Mouse (Mus musculus) spleen, postnatal 4 days (tissue): ENCODE measurements at regions not wholly inside any gene's neighbourhood (a gene's known extent, or its start where the extent isn't known, plus 50 kb on each side); places are given as distances from the start of the nearest gene placed in this dataset.

Experiments used
- DNase-seq, 2 experiments: peaks; one replicate each; pipeline ENCODE4 v3.0.0; 2022; ENCODE audit warnings: low spot score in 2 of 2

GRCm38 (mm10) chr3:21381072-21381471 is 695.4 kb upstream of the Tbl1xr1 start:
- DNase-seq = no peak

DNA sequence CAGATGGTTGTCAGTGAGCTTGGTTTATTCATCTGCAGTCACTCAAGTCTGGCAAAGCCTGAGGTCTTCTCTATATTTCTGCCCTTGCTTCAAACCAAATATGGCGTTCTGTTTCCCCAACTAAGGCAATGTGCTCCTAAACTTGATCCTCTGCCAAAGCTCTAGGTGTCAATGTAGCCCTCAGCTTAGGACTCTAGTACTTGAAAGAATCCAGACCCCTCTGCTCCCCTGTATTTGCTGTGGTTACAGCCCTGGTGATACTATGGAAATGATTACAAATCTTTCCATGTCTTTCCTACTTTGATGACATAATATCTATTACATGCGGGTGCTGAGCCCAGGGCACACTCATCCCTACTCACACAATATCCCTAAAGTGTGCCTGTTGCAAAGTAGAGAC is 672.9 kb upstream of the Tbl1xr1 start:
- no peak for DNase-seq

DNA sequence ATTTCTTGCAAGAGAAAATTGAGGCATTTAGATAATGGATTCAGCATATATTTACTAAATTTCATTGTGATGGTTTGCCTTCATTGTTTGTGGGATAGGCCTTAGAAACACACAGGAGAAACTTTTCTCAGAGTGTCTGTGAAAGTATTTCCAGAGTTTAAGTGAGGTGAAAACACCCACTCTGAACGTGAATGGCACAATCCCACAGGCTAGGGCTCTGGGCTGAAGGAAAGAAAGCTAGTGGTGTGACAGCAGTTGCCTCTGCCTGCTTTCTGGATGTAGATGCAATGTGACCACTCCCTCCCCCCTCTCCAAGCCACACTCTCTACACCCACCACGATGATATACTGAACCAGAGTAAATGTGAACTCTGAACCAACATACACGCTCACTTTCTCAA is 672.4 kb upstream of the Tbl1xr1 start:
- DNase-seq = no peak

DNA sequence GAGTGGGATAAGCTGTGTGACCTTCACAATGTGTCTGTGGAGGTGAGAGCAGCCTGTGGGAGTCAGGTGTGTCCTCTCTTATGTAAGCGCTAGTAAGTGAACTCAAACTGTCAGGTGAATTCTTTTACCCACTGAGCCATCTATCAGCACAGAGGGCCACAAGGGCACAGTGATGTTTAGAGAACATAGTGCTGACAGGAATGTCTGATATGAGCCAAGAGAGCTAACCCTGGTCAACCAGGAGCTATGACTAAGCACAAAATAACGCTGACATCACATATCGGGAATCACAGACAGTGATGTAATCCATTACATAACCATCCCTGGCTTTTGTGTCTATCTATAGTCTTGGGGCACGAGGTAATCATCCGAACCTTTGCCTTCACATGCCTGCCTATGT is 669.4 kb upstream of the Tbl1xr1 start:
- no peak for DNase-seq

DNA sequence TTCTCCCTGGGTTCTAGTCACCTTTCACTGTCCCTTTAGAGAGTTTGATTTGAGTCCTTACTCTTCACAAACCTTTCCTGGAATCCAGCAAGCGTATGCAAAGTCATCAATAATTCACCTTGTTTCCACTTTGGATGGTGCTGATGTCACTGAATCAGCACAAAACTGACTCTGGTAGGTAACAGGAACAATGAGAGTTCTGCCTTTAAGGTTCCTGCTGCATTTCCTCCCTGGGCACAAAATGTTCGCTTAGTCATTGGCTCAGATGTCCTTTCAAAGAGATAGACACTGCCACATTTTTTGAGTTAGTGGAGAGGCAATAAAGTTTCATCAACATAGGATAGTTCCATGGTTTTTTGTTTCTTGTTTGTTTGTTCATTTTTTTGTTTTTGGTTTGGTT is 664.4 kb upstream of the Tbl1xr1 start:
- no peak for DNase-seq

DNA sequence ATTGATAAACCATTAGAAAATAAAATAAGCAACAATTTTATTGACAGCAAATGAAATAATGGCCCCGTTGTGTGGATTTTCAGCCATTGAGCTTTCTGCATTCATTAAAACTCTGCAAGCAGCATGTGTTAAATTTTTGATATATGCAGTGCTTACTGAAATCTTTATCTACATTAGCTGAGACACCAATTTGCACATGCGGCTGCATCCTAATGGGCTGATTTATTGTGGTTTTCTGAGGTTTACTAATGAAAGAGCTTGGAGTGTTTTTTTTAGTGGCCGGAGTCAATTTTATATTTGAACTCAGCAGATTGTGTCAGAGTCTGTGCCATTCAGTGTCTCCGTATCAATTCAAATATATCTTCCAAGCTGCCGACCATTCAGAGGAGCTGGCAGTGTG is 653.3 kb upstream of the Tbl1xr1 start:
- no peak for DNase-seq

DNA sequence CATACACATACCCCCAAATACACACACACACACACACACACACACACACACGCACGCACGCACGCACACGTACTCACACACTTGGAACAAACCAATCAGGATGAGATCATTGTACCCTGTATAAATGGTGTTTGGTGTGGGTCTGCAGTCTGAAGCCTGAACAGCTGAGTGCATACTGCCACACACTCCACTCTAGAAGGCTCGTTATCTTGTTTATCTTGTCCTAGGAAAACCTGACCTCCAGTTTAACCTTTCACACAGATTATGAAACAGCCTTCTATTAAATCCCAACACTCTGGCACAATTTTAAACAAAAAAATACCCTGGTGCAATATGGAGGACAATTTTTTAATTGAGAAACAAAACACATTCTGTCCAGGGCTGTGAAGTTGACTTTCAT is 649.9 kb upstream of the Tbl1xr1 start:
- no peak for DNase-seq

GRCm38 (mm10) chr3:21427408-21428031 is 648.9 kb upstream of the Tbl1xr1 start:
- no peak for DNase-seq

DNA sequence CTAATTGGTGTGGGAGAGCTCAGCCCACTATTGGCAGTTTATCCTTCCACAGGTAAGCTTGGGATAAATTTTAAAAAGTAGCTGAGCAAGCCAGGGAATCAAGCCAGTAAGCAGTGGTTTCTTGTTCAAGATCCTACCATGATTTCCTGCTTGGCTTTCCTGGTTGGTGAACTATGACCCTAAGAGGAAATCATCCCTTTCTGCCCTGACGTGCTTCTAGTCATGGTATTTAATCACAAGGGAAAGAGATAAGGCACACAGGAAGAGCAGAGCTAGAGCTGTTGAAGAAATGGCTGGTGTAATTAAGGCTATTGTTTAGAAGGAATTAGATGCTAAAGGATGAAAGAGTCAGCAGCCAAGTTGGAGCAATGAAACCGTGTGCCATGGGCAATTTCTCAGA is 648.3 kb upstream of the Tbl1xr1 start:
- no peak for DNase-seq

DNA sequence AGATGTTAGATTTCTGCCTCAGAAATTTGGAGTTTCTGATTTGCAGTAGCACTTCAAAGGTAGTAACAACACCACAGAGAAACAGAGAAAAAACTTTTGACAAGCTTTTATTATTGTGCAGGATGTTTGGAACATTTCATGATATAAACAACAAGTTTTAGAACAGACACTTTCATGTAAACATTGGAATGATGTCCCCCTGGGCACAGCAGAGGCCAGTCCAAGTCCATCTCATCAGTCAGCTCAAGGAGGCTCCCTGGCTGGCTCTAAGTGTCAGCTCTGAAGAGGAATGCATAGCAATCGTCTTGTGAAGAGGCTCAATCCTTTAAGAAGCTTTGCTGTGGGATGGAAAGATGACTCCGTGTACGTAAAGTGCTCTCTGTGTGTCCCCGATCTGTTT is 612.2 kb upstream of the Tbl1xr1 start:
- DNase-seq = no peak

- DNase-seq = no peak
Observed at GRCm38 (mm10) chr3:21466113-21466645, 610.3 kb upstream of the Tbl1xr1 start.

- DNase-seq = no peak
Observed at GRCm38 (mm10) chr3:21477366-21477765, 599.1 kb upstream of the Tbl1xr1 start.

GRCm38 (mm10) chr3:21479021-21479795 is 597.2 kb upstream of the Tbl1xr1 start:
- no peak for DNase-seq

DNA sequence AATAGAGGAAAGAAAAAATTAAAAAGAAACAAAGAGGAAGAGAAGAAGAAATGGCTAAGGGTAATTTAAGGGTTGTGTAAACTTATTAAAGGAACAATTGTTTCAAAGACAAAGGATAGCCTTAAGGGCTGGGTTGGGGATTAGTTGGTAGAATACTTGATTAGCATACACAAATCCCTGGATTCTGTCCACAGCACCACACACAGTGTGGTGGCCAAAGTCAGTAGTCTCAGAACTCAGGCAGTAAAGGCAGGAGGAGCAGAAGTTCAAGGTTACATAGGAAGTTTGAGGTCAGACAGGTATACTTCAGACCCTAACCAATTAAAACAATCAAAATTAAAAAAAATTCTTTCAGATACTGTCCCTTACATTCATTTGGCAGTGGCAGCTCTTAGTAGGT is 596.6 kb upstream of the Tbl1xr1 start:
- no peak for DNase-seq

GRCm38 (mm10) chr3:21484052-21484451 is 592.4 kb upstream of the Tbl1xr1 start:
- DNase-seq = no peak

- DNase-seq = no peak
Observed at GRCm38 (mm10) chr3:21485454-21485853, 591.0 kb upstream of the Tbl1xr1 start.

GRCm38 (mm10) chr3:21489547-21489946 is 586.9 kb upstream of the Tbl1xr1 start:
- DNase-seq = no peak

DNA sequence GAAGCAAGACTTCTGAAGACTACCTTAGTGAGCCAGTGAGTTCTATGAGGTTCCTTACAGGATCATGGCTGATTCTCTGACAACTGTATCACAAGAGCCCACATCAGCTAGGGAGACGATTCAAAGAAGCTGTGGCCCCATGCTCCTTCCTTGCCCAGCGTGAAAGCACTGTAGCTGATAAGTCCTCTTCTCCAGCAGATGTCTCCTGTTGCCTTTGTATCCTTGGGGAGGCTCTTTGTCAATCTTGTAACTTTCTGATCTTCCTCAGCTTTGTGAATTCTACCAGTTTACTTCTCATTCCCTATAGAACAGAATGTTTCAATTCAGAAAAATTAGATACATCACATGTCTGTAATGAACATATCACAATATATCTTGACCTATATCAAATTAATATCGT is 584.0 kb upstream of the Tbl1xr1 start:
- no peak for DNase-seq

- no peak for DNase-seq
Observed at GRCm38 (mm10) chr3:21493384-21493783, 583.1 kb upstream of the Tbl1xr1 start.

DNA sequence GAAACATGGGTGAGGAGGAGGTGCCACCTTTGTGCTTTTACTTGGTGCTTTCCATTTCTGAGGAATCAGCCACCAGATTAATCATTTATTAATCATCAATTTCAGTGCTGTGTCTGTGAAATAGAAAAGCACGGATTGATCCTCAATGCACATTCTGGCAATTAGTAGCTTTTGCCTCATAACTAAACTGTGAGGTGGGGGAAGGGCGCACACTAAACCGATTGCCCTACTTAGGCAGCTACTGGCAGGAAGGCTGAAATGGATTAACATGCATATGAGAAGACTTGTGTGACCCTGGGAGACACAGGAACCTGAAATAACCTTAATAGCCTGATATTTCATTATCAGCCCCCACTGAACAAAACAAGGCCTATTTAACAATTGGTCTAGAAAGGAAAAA is 581.5 kb upstream of the Tbl1xr1 start:
- DNase-seq = no peak

- DNase-seq = no peak
Observed at GRCm38 (mm10) chr3:21495651-21496050, 580.8 kb upstream of the Tbl1xr1 start.

DNA sequence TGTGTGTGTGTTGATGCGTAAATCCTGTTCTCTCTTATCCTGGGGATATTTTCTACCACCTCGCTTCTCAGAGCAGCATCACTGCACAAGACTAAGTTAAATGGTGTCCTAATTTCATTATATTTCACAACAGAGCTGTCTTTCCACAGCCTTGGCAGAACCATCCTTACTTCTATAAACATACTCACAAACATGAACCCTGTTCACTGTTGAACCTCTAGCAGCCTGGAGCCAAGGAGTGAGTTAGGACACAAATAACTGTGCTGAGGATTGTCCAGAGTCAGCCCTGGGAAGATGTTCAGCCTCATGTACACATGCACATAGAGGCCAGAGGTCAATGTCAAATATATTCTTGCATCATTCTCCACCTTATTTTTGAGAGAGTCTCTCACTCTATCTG is 580.3 kb upstream of the Tbl1xr1 start:
- DNase-seq = no peak

- no peak for DNase-seq
Observed at GRCm38 (mm10) chr3:21497011-21497410, 579.4 kb upstream of the Tbl1xr1 start.
